In the genomic region with DNA sequence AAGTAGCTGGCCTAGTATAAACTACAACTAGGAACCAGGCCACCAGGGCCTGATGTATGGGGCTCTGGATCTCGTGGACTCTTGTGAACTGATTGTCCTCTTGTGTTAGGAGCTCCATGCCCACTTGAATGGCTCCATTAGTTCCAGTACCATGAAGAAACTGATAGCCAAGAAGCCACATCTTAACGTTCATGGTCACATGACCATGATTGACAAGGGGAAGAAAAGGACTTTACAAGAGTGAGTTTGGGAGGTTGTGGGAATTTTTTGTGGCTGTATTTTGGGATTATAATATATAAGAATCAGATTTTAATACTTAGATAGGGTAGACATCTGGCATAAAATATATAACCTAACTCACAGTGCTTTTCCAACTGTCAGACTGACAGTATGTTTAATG, we compare ENCODE assay signal across 33 mouse cellular contexts. TPM values are rescaled to one million over a fixed set of nuclear protein-coding genes. Genes with fewer than 3 reads are reported as not detected.
DNase-seq lines count a peak whose midpoint lies in the region; ATAC-seq and TF ChIP-seq lines count a peak whose summit lies in the region.
"Had no signal": no experiment of that assay in that cellular context is flagged by ENCODE, and none has a peak within 500 bp of the region (broad histone marks: within the 10 kb centered on the region; RNA-seq: fewer than 3 reads in every experiment).

No protein-coding gene starts in this region.

- TF ChIP-seq POLR2A in MEL (IDR thresholded peaks at IDR 0.05; ENCODE audit: control insufficient read depth in 1 of 2, insufficient read depth in 1 of 2, low read depth in 1 of 2, low read length in 2 of 2, poor library complexity in 1 of 2), result no peak

- WGBS in liver, postnatal 0 days (ENCODE audit: insufficient replicate concordance), result 65% methylated on average over 2 of the region's 2 CpGs

- ATAC-seq in liver, postnatal 0 days, result no peak
- ATAC-seq: forebrain, embryonic 15.5 days; hindbrain, postnatal 0 days; inflammation-experienced regulatory T-cells, adult 6 months; intestine, embryonic 16.5 days had no signal

- no peak overlapping the region for H3K4me2 ChIP-seq in liver, postnatal 0 days (ENCODE audit: low read depth, low read length)
- H3K4me2 ChIP-seq: embryonic facial prominence, embryonic 13.5 days; forebrain, embryonic 12.5 days; forebrain, embryonic 15.5 days; heart, embryonic 11.5 days had no signal

- H3K27ac ChIP-seq in MEL (ENCODE audit: control insufficient read depth, low read depth, low read length), result peak overlapping the region; percentile 33
- no peak overlapping the region for H3K27ac ChIP-seq in liver, postnatal 0 days (ENCODE audit: low read depth)
- H3K27ac ChIP-seq: embryonic facial prominence, embryonic 10.5 days; embryonic facial prominence, embryonic 13.5 days; forebrain, embryonic 12.5 days; forebrain, embryonic 15.5 days; hindbrain, embryonic 14.5 days; hindbrain, postnatal 0 days had no signal

- H3K9ac ChIP-seq in MEL (ENCODE audit: control insufficient read depth, low read depth, low read length, poor library complexity, severe bottlenecking), result peak overlapping the region; percentile 83
- no peak overlapping the region for H3K9ac ChIP-seq in liver, postnatal 0 days (replicated peaks)
- H3K9ac ChIP-seq: embryonic facial prominence, embryonic 13.5 days; forebrain, embryonic 12.5 days; forebrain, embryonic 15.5 days; hindbrain, embryonic 14.5 days had no signal

- no peaks in the 10 kb centered on the region for H3K27me3 ChIP-seq in MEL (ENCODE audit: control insufficient read depth in 1 of 2, insufficient read depth in 2 of 2, low read length in 2 of 2)
- H3K27me3 ChIP-seq in liver, postnatal 0 days (ENCODE audit: insufficient read depth, low read length), result no peaks in the 10 kb centered on the region
- H3K27me3 ChIP-seq: embryonic facial prominence, embryonic 13.5 days; forebrain, embryonic 12.5 days; forebrain, embryonic 15.5 days had no signal

- H3K9me3 ChIP-seq in MEL (replicated peaks; ENCODE audit: insufficient read depth, low read length), result no peaks in the 10 kb centered on the region
- H3K9me3 ChIP-seq in liver, postnatal 0 days (ENCODE audit: low read length), result no peaks in the 10 kb centered on the region
- H3K9me3 ChIP-seq: embryonic facial prominence, embryonic 13.5 days; forebrain, embryonic 15.5 days; G1E had no signal

- H3K4me3 ChIP-seq in MEL (ENCODE audit: control insufficient read depth in 1 of 2, insufficient read depth in 1 of 2, low read depth in 2 of 2, low read length in 2 of 2), result peak overlapping the region; percentile 14 to 54; a peak in 2 of 4 replicates
- no peak overlapping the region for H3K4me3 ChIP-seq in liver, postnatal 0 days (ENCODE audit: low read depth, low read length)
- H3K4me3 ChIP-seq: embryonic facial prominence, embryonic 10.5 days; embryonic facial prominence, embryonic 13.5 days; forebrain, embryonic 12.5 days; forebrain, embryonic 15.5 days had no signal

- H3K36me3 ChIP-seq in MEL (ENCODE audit: control insufficient read depth in 1 of 2, insufficient read depth in 2 of 2, low read length in 2 of 2), result peaks cover 0 to 21% of the 10 kb centered on the region in 2 experiments; a peak in 2 of 4 replicates
- H3K36me3 ChIP-seq in liver, postnatal 0 days (replicated peaks; ENCODE audit: insufficient read depth, low read length), result peaks cover 26% of the 10 kb centered on the region

- peaks cover 29% of the 10 kb centered on the region for H3K79me2 ChIP-seq in MEL (ENCODE audit: control insufficient read depth, insufficient read depth, low read length, poor library complexity)

- DNase-seq in 416B (ENCODE audit: low read depth) (peak; percentile 10), A20 (ENCODE audit: low read depth, low spot score) (peak; percentile 15), MEL (ENCODE audit: low read depth, low spot score) (peak; percentile 28)
- no peak for DNase-seq in B cell, adult 2 months
- DNase-seq in layer of hippocampus, adult 9-10 months (ENCODE audit: low spot score), result no peak
- DNase-seq in liver, postnatal 0 days, result no peak
- DNase-seq: adrenal gland, postnatal 10 days; adrenal gland, postnatal 36 days; cerebellum, adult 18-20 months; cerebellum, postnatal 10 days; cerebellum, postnatal 36 days; embryo, embryonic 11 days; gastrocnemius, postnatal 25 days; kidney, adult 18-20 months had no signal

- no peak for TF ChIP-seq RAD21 in MEL (IDR thresholded peaks at IDR 0.05; ENCODE audit: low read depth, low read length)

- no peak for TF ChIP-seq EP300 in MEL (IDR thresholded peaks at IDR 0.05; ENCODE audit: low read depth in 1 of 2, low read length in 2 of 2)
- no peak for TF ChIP-seq EP300 in liver, postnatal 0 days (IDR thresholded peaks at IDR 0.05; ENCODE audit: low read depth)

- no peak for TF ChIP-seq CTCF in MEL (IDR thresholded peaks at IDR 0.05 in 2 of 3, conservative IDR thresholded peaks at IDR 0.05 in 1 of 3; ENCODE audit: control insufficient read depth in 1 of 3, insufficient read depth in 1 of 3, low read depth in 2 of 3, low read length in 3 of 3, poor library complexity in 1 of 3, severe bottlenecking in 1 of 3)
- TF ChIP-seq CTCF in liver, postnatal 0 days (IDR thresholded peaks at IDR 0.05; ENCODE audit: low read depth), result no peak

- peaks cover 5 to 11% of the 10 kb centered on the region in 2 experiments; a peak in 3 of 4 replicates for H3K4me1 ChIP-seq in MEL (ENCODE audit: control insufficient read depth in 1 of 2, insufficient read depth in 2 of 2, low read length in 2 of 2)
- peaks cover 23% of the 10 kb centered on the region for H3K4me1 ChIP-seq in liver, postnatal 0 days (ENCODE audit: insufficient read depth)

TF ChIP-seq in MEL, 35 proteins besides CTCF, POLR2A, EP300 and RAD21:
- TF ChIP-seq NRF1 (IDR thresholded peaks at IDR 0.05; ENCODE audit: insufficient read depth, low read depth, low read length, poor library complexity, severe bottlenecking), result no peak
- TF ChIP-seq USF1 (IDR thresholded peaks at IDR 0.05; ENCODE audit: low read depth, low read length), result peak; percentile 91
- TF ChIP-seq TAL1 (IDR thresholded peaks at IDR 0.05; ENCODE audit: low read length), result no peak
- no peak for TF ChIP-seq MEF2A (IDR thresholded peaks at IDR 0.05; ENCODE audit: extremely low read depth, insufficient replicate concordance, low read depth, low read length, poor library complexity, severe bottlenecking)
- no peak for TF ChIP-seq GATA1 (IDR thresholded peaks at IDR 0.05; ENCODE audit: low read depth, low read length)
- no peak for TF ChIP-seq MAX (IDR thresholded peaks at IDR 0.05; ENCODE audit: low read length)
- peak in 1 of 2 experiments; percentile 69; a peak in 2 of 4 replicates for TF ChIP-seq USF2 (IDR thresholded peaks at IDR 0.05; ENCODE audit: borderline replicate concordance in 1 of 2, insufficient read depth in 1 of 2, low read depth in 1 of 2, low read length in 2 of 2)
- peak; percentile 43; the same call in 1 of the 2 replicates for TF ChIP-seq BHLHE40 (IDR thresholded peaks at IDR 0.05; ENCODE audit: borderline replicate concordance, low read depth, low read length)
- TF ChIP-seq GABPA (IDR thresholded peaks at IDR 0.05; ENCODE audit: low read depth, low read length), result no peak
- TF ChIP-seq MYB (IDR thresholded peaks at IDR 0.05; ENCODE audit: low read depth, low read length), result no peak

RNA-seq across cellular contexts. Expression of a gene that starts 2.0 kb away (rescaled TPM):
- 9.4 and 13.2 TPM in 2 replicates for total RNA-seq in MEL (2012; rRNA removed)
- 10 to 100 TPM in 1 of 2 experiments, not detected in 1; 12.9 TPM for polyA plus RNA-seq in MEL (2012; ENCODE audit: insufficient read depth in 1 of 2, insufficient read length in 2 of 2, low read depth in 1 of 2, low replicate concordance in 2 of 2, missing spikeins in 1 of 2)
- polyA plus RNA-seq in liver, postnatal 0 days (2015; fragmentation: Nextera tagmentation; extraction: Ambion mirVana), result 10.0 and 10.2 TPM in 2 replicates

RNA-seq across cellular contexts. Expression of a gene that starts 2.2 kb away (rescaled TPM):
- 9.3 and 10.8 TPM in 2 replicates for total RNA-seq in MEL (2012; rRNA removed)
- polyA plus RNA-seq in MEL (2012; ENCODE audit: insufficient read depth in 1 of 2, insufficient read length in 2 of 2, low read depth in 1 of 2, low replicate concordance in 2 of 2, missing spikeins in 1 of 2), result 100 to 1,000 TPM in 1 of 2 experiments, 10 to 100 TPM in 1; 12.1 to 101 TPM
- polyA plus RNA-seq in liver, postnatal 0 days (2015; fragmentation: Nextera tagmentation; extraction: Ambion mirVana), result 5.5 and 7.3 TPM in 2 replicates

RNA-seq across cellular contexts. Expression of a gene that starts 28.0 kb away (rescaled TPM):
- 27.9 and 31.3 TPM in 2 replicates for total RNA-seq in MEL (2012; rRNA removed)
- 10 to 100 TPM in 1 of 2 experiments, not detected in 1; 38.9 TPM for polyA plus RNA-seq in MEL (2012; ENCODE audit: insufficient read depth in 1 of 2, insufficient read length in 2 of 2, low read depth in 1 of 2, low replicate concordance in 2 of 2, missing spikeins in 1 of 2)
- 8.1 and 9.7 TPM in 2 replicates for polyA plus RNA-seq in liver, postnatal 0 days (2015; fragmentation: Nextera tagmentation; extraction: Ambion mirVana)

RNA-seq across cellular contexts. Expression of a gene that starts 28.5 kb away (rescaled TPM):
- 6.5 and 6.7 TPM in 2 replicates for total RNA-seq in MEL (2012; rRNA removed)
- 100 to 1,000 TPM in 1 of 2 experiments, 10 to 100 TPM in 1; 10.2 to 199 TPM for polyA plus RNA-seq in MEL (2012; ENCODE audit: insufficient read depth in 1 of 2, insufficient read length in 2 of 2, low read depth in 1 of 2, low replicate concordance in 2 of 2, missing spikeins in 1 of 2)
- polyA plus RNA-seq in liver, postnatal 0 days (2015; fragmentation: Nextera tagmentation; extraction: Ambion mirVana), result 3.9 and 4.4 TPM in 2 replicates

RNA-seq across cellular contexts. Expression of a gene that starts 32.8 kb away (rescaled TPM):
- not detected in 2 replicates for total RNA-seq in MEL (2012; rRNA removed)
- not detected for polyA plus RNA-seq in MEL (2012; ENCODE audit: insufficient read depth in 1 of 2, insufficient read length in 2 of 2, low read depth in 1 of 2, low replicate concordance in 2 of 2, missing spikeins in 1 of 2)
- polyA plus RNA-seq in liver, postnatal 0 days (2015; fragmentation: Nextera tagmentation; extraction: Ambion mirVana), result not detected in 2 replicates
- total RNA-seq: adrenal gland, adult 18-20 months; adrenal gland, postnatal 10 days; adrenal gland, postnatal 36 days; gastrocnemius, adult 8-10 months; gastrocnemius, postnatal 25 days; heart, adult 8-10 months; heart, postnatal 25 days; hematopoietic stem cell, adult 5-6 weeks; hindbrain, postnatal 0 days had no signal
- polyA plus RNA-seq: embryonic facial prominence, embryonic 10.5 days; embryonic facial prominence, embryonic 13.5 days; erythroblast, embryonic 14.5 days; forebrain, embryonic 12.5 days; forebrain, embryonic 15.5 days; G1E; gonadal fat pad, adult 2 months; heart, embryonic 11.5 days; heart, embryonic 14.5 days; heart, postnatal 0 days; hindbrain, embryonic 14.5 days; hindbrain, postnatal 0 days; inflammation-experienced regulatory T-cells, adult 6 months had no signal

Comparison
In these comparisons a context has a peak if more than half of its experiments do, and no peak if none do; other contexts are left out.
1. DNase-seq: peak in 416B (single experiment), A20 (single experiment) and MEL (single experiment); none in B cell, adult 2 months (0 of 2), layer of hippocampus, adult 9-10 months (single experiment) and liver, postnatal 0 days (single experiment).